31 mouse cellular contexts compared by ENCODE assay signal in the genomic region with DNA sequence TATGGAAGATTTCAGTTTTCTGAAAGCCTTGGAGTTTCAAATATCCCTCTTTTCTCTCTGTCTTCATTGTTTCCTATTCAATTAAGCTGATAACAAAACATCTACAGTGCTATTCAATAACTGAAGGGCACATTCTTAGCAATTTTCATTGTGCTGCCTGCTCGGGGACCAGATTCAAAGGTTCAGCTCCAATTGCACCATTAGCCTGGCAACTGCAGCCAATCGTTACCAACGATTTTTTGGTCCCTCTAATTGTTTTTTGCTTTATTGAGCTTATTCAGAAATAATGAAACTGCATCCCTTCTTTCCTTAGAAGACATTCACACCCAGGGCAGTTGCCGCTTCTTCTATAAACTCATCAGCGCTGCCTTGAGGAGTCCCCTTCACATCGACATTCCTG.
DNase-seq lines count a peak whose midpoint lies in the region; ATAC-seq and TF ChIP-seq lines count a peak whose summit lies in the region.
"Had no signal": no experiment of that assay in that cellular context is flagged by ENCODE, and none has a peak within 500 bp of the region (broad histone marks: within the 10 kb centered on the region; RNA-seq: fewer than 3 reads in every experiment).

No protein-coding gene starts in this region.

- no peaks in the 10 kb centered on the region for H3K9me3 ChIP-seq in forebrain, embryonic 14.5 days (replicated peaks; ENCODE audit: control insufficient read depth, low read length)
- H3K9me3 ChIP-seq in forebrain, postnatal 0 days (ENCODE audit: low read length): no peaks in the 10 kb centered on the region
- no peaks in the 10 kb centered on the region for H3K9me3 ChIP-seq in midbrain, embryonic 11.5 days (ENCODE audit: control insufficient read depth, low read length)
- H3K9me3 ChIP-seq in midbrain, embryonic 14.5 days (ENCODE audit: control insufficient read depth, low read length): no peaks in the 10 kb centered on the region
- no peaks in the 10 kb centered on the region for H3K9me3 ChIP-seq in embryonic facial prominence, embryonic 14.5 days (ENCODE audit: control insufficient read depth, low read length)
- no peaks in the 10 kb centered on the region for H3K9me3 ChIP-seq in intestine, embryonic 16.5 days (ENCODE audit: control insufficient read depth, low read length)
- H3K9me3 ChIP-seq: embryonic facial prominence, embryonic 12.5 days; forebrain, embryonic 12.5 days; heart, embryonic 12.5 days; heart, embryonic 15.5 days; hindbrain, embryonic 10.5 days; hindbrain, embryonic 15.5 days had no signal

- no peak overlapping the region for H3K27ac ChIP-seq in forebrain, embryonic 14.5 days (ENCODE audit: low read depth, low read length)
- no peak overlapping the region for H3K27ac ChIP-seq in forebrain, postnatal 0 days (ENCODE audit: low read depth, low read length)
- H3K27ac ChIP-seq in midbrain, embryonic 11.5 days (ENCODE audit: low read depth, low read length): no peak overlapping the region
- no peak overlapping the region for H3K27ac ChIP-seq in midbrain, embryonic 14.5 days (replicated peaks; ENCODE audit: low read depth, low read length)
- H3K27ac ChIP-seq in embryonic facial prominence, embryonic 14.5 days (replicated peaks; ENCODE audit: low read depth, low read length): no peak overlapping the region
- H3K27ac ChIP-seq in intestine, embryonic 16.5 days (ENCODE audit: low read length): no peak overlapping the region
- H3K27ac ChIP-seq: embryonic facial prominence, embryonic 12.5 days; forebrain, embryonic 12.5 days; heart, embryonic 15.5 days; hindbrain, embryonic 10.5 days; hindbrain, embryonic 15.5 days had no signal

- 13% methylated on average over 6 of the region's 6 CpGs for WGBS in forebrain, embryonic 14.5 days
- 12% methylated on average over 6 of the region's 6 CpGs for WGBS in forebrain, postnatal 0 days
- 74% methylated on average over 6 of the region's 6 CpGs for WGBS in midbrain, embryonic 11.5 days
- WGBS in midbrain, embryonic 14.5 days: 65% methylated on average over 6 of the region's 6 CpGs
- WGBS in embryonic facial prominence, embryonic 14.5 days: 71% methylated on average over 6 of the region's 6 CpGs
- 82% methylated on average over 6 of the region's 6 CpGs for WGBS in intestine, embryonic 16.5 days

- H3K4me1 ChIP-seq in forebrain, embryonic 14.5 days (ENCODE audit: control insufficient read depth, insufficient read depth, low read length): peaks cover 9% of the 10 kb centered on the region; the same call in 1 of the 2 replicates
- H3K4me1 ChIP-seq in forebrain, postnatal 0 days (ENCODE audit: insufficient read depth): no peaks in the 10 kb centered on the region
- peaks cover 5% of the 10 kb centered on the region; the same call in 1 of the 2 replicates for H3K4me1 ChIP-seq in midbrain, embryonic 11.5 days (ENCODE audit: control insufficient read depth, insufficient read depth, low read length)
- H3K4me1 ChIP-seq in midbrain, embryonic 14.5 days (ENCODE audit: control insufficient read depth, insufficient read depth, low read length): peaks cover 8% of the 10 kb centered on the region; the same call in 1 of the 2 replicates
- no peaks in the 10 kb centered on the region for H3K4me1 ChIP-seq in embryonic facial prominence, embryonic 14.5 days (ENCODE audit: control insufficient read depth, insufficient read depth, low read length)
- no peaks in the 10 kb centered on the region for H3K4me1 ChIP-seq in intestine, embryonic 16.5 days (ENCODE audit: control insufficient read depth, insufficient read depth, low read length)
- H3K4me1 ChIP-seq: heart, embryonic 12.5 days; heart, embryonic 15.5 days; hindbrain, embryonic 15.5 days had no signal

- DNase-seq in forebrain, embryonic 14.5 days (ENCODE audit: low spot score): peak; percentile 40
- no peak for DNase-seq in forebrain, postnatal 0 days
- DNase-seq in midbrain, embryonic 11.5 days (ENCODE audit: low spot score, missing footprints): peak; percentile 56
- no peak for DNase-seq in midbrain, embryonic 14.5 days
- peak; percentile 54 for DNase-seq in Muller cell, postnatal 12 days (ENCODE audit: inconsistent ontology term)
- DNase-seq in embryonic facial prominence, embryonic 14.5 days (ENCODE audit: low spot score): peak; percentile 15
- DNase-seq: adrenal gland, adult 2 months; adrenal gland, postnatal 14 days; B cell, adult 2 months; cerebellum, adult 11-12 months; cerebellum, adult 8-10 months; cerebellum, postnatal 10 days; cerebellum, postnatal 36 days; embryo, embryonic 11 days; gastrocnemius, postnatal 25 days; heart, adult 18-20 months; heart, postnatal 10 days; heart, postnatal 36 days had no signal

- no peak overlapping the region for H3K4me2 ChIP-seq in forebrain, embryonic 14.5 days (ENCODE audit: low read length)
- no peak overlapping the region for H3K4me2 ChIP-seq in forebrain, postnatal 0 days (ENCODE audit: low read depth)
- H3K4me2 ChIP-seq in midbrain, embryonic 11.5 days: no peak overlapping the region
- H3K4me2 ChIP-seq in midbrain, embryonic 14.5 days (ENCODE audit: low read length): no peak overlapping the region
- no peak overlapping the region for H3K4me2 ChIP-seq in embryonic facial prominence, embryonic 14.5 days (ENCODE audit: low read depth, low read length)
- no peak overlapping the region for H3K4me2 ChIP-seq in intestine, embryonic 16.5 days (ENCODE audit: low read depth, low read length)
- H3K4me2 ChIP-seq: embryonic facial prominence, embryonic 12.5 days; forebrain, embryonic 12.5 days; heart, embryonic 12.5 days; heart, embryonic 15.5 days; hindbrain, embryonic 15.5 days had no signal

- H3K4me3 ChIP-seq in forebrain, embryonic 14.5 days (ENCODE audit: low read depth, low read length): no peak overlapping the region
- no peak overlapping the region for H3K4me3 ChIP-seq in forebrain, postnatal 0 days (ENCODE audit: low read depth, low read length)
- H3K4me3 ChIP-seq in midbrain, embryonic 11.5 days (ENCODE audit: low read depth, low read length): no peak overlapping the region
- no peak overlapping the region for H3K4me3 ChIP-seq in midbrain, embryonic 14.5 days (replicated peaks; ENCODE audit: low read depth, low read length)
- H3K4me3 ChIP-seq in embryonic facial prominence, embryonic 14.5 days (ENCODE audit: low read depth, low read length): no peak overlapping the region
- no peak overlapping the region for H3K4me3 ChIP-seq in intestine, embryonic 16.5 days (ENCODE audit: low read length)
- H3K4me3 ChIP-seq: embryonic facial prominence, embryonic 12.5 days; erythroblast, embryonic 14.5 days; forebrain, embryonic 12.5 days; heart, embryonic 12.5 days; heart, embryonic 15.5 days; hindbrain, embryonic 10.5 days; hindbrain, embryonic 15.5 days had no signal

- no peak overlapping the region for H3K9ac ChIP-seq in forebrain, embryonic 14.5 days (ENCODE audit: low read length)
- H3K9ac ChIP-seq in forebrain, postnatal 0 days: no peak overlapping the region
- no peak overlapping the region for H3K9ac ChIP-seq in midbrain, embryonic 11.5 days (ENCODE audit: low read length)
- H3K9ac ChIP-seq in midbrain, embryonic 14.5 days (replicated peaks; ENCODE audit: low read length): no peak overlapping the region
- no peak overlapping the region for H3K9ac ChIP-seq in embryonic facial prominence, embryonic 14.5 days (ENCODE audit: low read depth, low read length)
- H3K9ac ChIP-seq in intestine, embryonic 16.5 days (ENCODE audit: low read depth, low read length): no peak overlapping the region
- H3K9ac ChIP-seq: embryonic facial prominence, embryonic 12.5 days; forebrain, embryonic 12.5 days; heart, embryonic 12.5 days; heart, embryonic 15.5 days; hindbrain, embryonic 15.5 days had no signal

- H3K27me3 ChIP-seq in forebrain, embryonic 14.5 days (replicated peaks; ENCODE audit: control insufficient read depth, insufficient read depth, low read length): no peaks in the 10 kb centered on the region
- H3K27me3 ChIP-seq in forebrain, postnatal 0 days (ENCODE audit: insufficient read depth, low read length): no peaks in the 10 kb centered on the region
- H3K27me3 ChIP-seq in midbrain, embryonic 11.5 days (ENCODE audit: control insufficient read depth, insufficient read depth, low read length): no peaks in the 10 kb centered on the region
- no peaks in the 10 kb centered on the region for H3K27me3 ChIP-seq in midbrain, embryonic 14.5 days (ENCODE audit: control insufficient read depth, insufficient read depth, low read length)
- H3K27me3 ChIP-seq in embryonic facial prominence, embryonic 14.5 days (replicated peaks; ENCODE audit: control insufficient read depth, insufficient read depth, low read length): no peaks in the 10 kb centered on the region
- H3K27me3 ChIP-seq in intestine, embryonic 16.5 days (replicated peaks; ENCODE audit: control insufficient read depth, insufficient read depth, low read length): no peaks in the 10 kb centered on the region
- H3K27me3 ChIP-seq: CH12.LX; embryonic facial prominence, embryonic 12.5 days; forebrain, embryonic 12.5 days; heart, embryonic 12.5 days; heart, embryonic 15.5 days; hindbrain, embryonic 15.5 days had no signal

- no peak for TF ChIP-seq CTCF in forebrain, postnatal 0 days (IDR thresholded peaks at IDR 0.05; ENCODE audit: low read depth)

- no peaks in the 10 kb centered on the region for H3K36me3 ChIP-seq in forebrain, embryonic 14.5 days (ENCODE audit: control insufficient read depth, insufficient read depth, low read length)
- H3K36me3 ChIP-seq in forebrain, postnatal 0 days (ENCODE audit: insufficient read depth): no peaks in the 10 kb centered on the region
- H3K36me3 ChIP-seq in midbrain, embryonic 11.5 days (ENCODE audit: control insufficient read depth, insufficient read depth, low read length): no peaks in the 10 kb centered on the region
- H3K36me3 ChIP-seq in midbrain, embryonic 14.5 days (ENCODE audit: control insufficient read depth, insufficient read depth, low read length): no peaks in the 10 kb centered on the region
- H3K36me3 ChIP-seq in embryonic facial prominence, embryonic 14.5 days (ENCODE audit: control insufficient read depth, insufficient read depth, low read length): no peaks in the 10 kb centered on the region
- no peaks in the 10 kb centered on the region for H3K36me3 ChIP-seq in intestine, embryonic 16.5 days (ENCODE audit: control insufficient read depth, insufficient read depth, low read length)
- H3K36me3 ChIP-seq: embryonic facial prominence, embryonic 12.5 days; forebrain, embryonic 12.5 days; G1E; heart, embryonic 12.5 days; heart, embryonic 15.5 days; hindbrain, embryonic 10.5 days; hindbrain, embryonic 15.5 days had no signal

- ATAC-seq in forebrain, embryonic 14.5 days: no peak
- no peak for ATAC-seq in forebrain, postnatal 0 days
- no peak for ATAC-seq in midbrain, embryonic 11.5 days (ENCODE audit: low FRiP score)
- ATAC-seq in midbrain, embryonic 14.5 days (ENCODE audit: low FRiP score, low TSS enrichment): no peak
- ATAC-seq in embryonic facial prominence, embryonic 14.5 days (ENCODE audit: low read depth): no peak; the same call in 1 of the 2 replicates
- ATAC-seq in intestine, embryonic 16.5 days: no peak
- ATAC-seq: forebrain, embryonic 16.5 days; inflammation-experienced regulatory T-cells, adult 6 months; intestine, postnatal 0 days had no signal

Comparison
In these comparisons a context has a peak if more than half of its experiments do, and no peak if none do; other contexts are left out.
1. DNase-seq: peak in forebrain, embryonic 14.5 days (single experiment), midbrain, embryonic 11.5 days (single experiment), Muller cell, postnatal 12 days (single experiment) and embryonic facial prominence, embryonic 14.5 days (single experiment); none in forebrain, postnatal 0 days (single experiment) and midbrain, embryonic 14.5 days (single experiment).